Mouse (Mus musculus): ENCODE measurements around the gene Olfr267.

DNA sequence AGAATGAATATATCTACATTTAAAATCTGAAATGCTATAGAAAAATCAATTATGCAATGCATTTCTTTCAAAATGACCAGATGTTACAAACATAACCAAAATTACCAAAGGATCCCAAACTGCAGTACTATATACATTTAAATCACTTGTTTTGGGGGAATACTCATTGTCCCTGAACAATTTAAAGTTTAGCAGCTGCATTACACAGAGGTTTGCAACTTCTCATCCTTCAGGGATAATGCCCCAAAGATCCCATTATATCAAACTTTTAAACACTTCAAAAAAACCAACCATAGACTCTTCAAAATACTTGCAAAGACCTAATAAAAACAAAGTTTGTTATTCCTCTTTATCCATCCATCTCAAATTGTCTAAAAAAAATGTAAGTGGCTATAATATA, at the start of gene Olfr267:
- TF ChIP-seq CTCF (IDR thresholded peaks at IDR 0.05): no peak
- TF ChIP-seq EP300 (IDR thresholded peaks at IDR 0.05; ENCODE audit: insufficient read depth, low read depth, low read length): no peak
- no peak for TF ChIP-seq POLR2A (IDR thresholded peaks at IDR 0.05; ENCODE audit: insufficient read depth, low read depth, low read length)
